Mouse (Mus musculus) erythroid progenitor cell, adult 5-6 weeks (primary cell): ENCODE measurements around the gene Nmur1. TPM values are rescaled to one million over a fixed set of nuclear protein-coding genes. Genes with fewer than 3 reads are reported as not detected.
"Not testable (repeated sequence)": the region's sequence is repeated elsewhere in the genome, so short reads cannot be mapped to it uniquely, and the experiment has no call there.

Experiments
- ATAC-seq: replicated peaks from 2 replicates; pipeline ENCODE4 v1.8.0; 2016; ENCODE audit warnings: moderate number of reproducible peaks, mild to moderate bottlenecking, moderate TSS enrichment, inconsistent platforms; ENCODE audit not compliant: poor library complexity, low FRiP score, severe bottlenecking
- total RNA-seq, 2 experiments: library from RNA; stranded (forward) in 1 of 2; stranded (reverse) in 1 of 2; fragments of 150-400 nt in 1 of 2; fragments of 186-747, 209-891 nt in 1 of 2; gene quantifications; 2 replicates each; pipeline versions ENCODE4 v1.2.3 to v1.2.4; 2015 to 2017; ENCODE audit warnings: low replicate concordance in 2 of 2

Nmur1 gene
- total RNA-seq, 2 experiments from 2014 or later, result not detected

DNA sequence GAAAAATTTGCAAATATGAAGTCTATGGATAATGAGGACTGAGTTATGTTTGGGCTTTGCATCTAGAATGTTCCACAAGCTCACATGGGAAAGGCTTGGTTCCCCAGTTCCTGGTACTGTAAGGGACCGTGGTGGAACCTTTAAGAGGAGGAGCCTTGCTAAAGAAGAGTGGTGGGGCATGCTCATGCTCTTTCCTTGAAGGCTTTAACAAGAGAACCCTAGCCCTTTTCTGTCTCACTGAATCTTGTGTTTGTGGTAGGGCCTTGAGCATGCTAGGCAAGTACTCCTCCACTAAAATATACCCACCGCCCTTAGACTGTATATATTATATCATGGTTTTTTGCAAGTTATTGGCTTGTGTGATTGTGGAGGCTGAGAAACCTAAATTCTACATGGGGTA lies 83.7 kb downstream of the Nmur1 start:
- ATAC-seq, result no peak

DNA sequence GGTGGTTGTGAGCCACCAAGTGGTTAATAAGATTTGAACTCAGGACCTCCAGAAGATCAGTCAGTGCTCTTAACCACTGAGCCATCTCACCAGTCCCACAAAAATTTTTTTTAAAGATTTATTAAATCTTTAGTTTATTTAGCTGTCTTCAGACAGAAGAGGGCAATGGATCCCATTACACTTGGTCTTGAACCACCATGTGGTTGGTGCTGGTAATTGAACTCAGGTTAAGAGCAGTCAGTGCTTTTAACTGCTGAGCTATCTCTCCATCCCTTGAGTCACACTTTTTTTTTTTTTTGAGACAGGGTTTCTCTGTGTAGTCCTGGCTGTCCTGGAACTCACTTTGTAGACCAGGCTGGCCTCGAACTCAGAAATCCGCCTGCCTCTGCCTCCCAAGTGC lies 84.9 kb downstream of the Nmur1 start:
- ATAC-seq, result not testable (repeated sequence)

- ATAC-seq, result peak; percentile 84
Measured at GRCm38 (mm10) chr1:86339156-86339812, 86.7 kb downstream of the Nmur1 start.

DNA sequence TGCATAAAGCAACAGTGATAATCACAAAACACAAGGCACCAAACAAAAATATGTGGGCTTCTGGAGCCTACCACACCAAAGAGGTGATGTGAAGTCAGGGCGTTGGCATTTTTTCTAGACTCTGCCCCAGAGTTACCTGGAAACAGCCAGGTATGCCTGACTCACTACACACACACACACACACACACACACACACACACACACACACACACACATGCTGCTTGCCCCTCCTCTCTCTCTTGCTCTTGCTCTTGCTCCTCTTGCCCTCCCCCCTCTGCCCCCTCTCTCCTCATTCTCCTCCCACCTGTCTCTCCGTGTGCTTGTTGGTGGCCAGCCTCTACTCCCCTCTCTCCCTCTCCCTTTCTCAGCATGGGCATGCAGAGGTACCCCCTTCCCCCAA lies 89.7 kb downstream of the Nmur1 start:
- ATAC-seq, result no peak

Other genes with a start within 250 kb of the Nmur1 start
- gene B3gnt7, start 123.4 kb downstream of the Nmur1 start, total RNA-seq (2015; ENCODE audit: low replicate concordance), result 1.4 TPM in 1 of 2 replicates, not detected in the other
- not detected in 2 replicates for gene B3gnt7, start 123.4 kb downstream of the Nmur1 start, total RNA-seq (2017; ENCODE audit: low replicate concordance)
- 148 and 176 TPM in 2 replicates for gene Ncl, start 66.8 kb downstream of the Nmur1 start, total RNA-seq (2015; ENCODE audit: low replicate concordance)
- 169 and 177 TPM in 2 replicates for gene Ncl, start 66.8 kb downstream of the Nmur1 start, total RNA-seq (2017; ENCODE audit: low replicate concordance)
- gene Tex44, start 101 bp upstream of the Nmur1 start, total RNA-seq (2015; ENCODE audit: low replicate concordance), result not detected in 2 replicates
- gene Tex44, start 101 bp upstream of the Nmur1 start, total RNA-seq (2017; ENCODE audit: low replicate concordance), result not detected in 2 replicates
- gene Ptma, start 100.5 kb upstream of the Nmur1 start, total RNA-seq (2015; ENCODE audit: low replicate concordance), result 1,278 and 1,332 TPM in 2 replicates
- 1,012 and 1,167 TPM in 2 replicates for gene Ptma, start 100.5 kb upstream of the Nmur1 start, total RNA-seq (2017; ENCODE audit: low replicate concordance)
- gene Pde6d, start 156.4 kb upstream of the Nmur1 start, total RNA-seq (2015; ENCODE audit: low replicate concordance), result 23.4 and 26.8 TPM in 2 replicates
- gene Pde6d, start 156.4 kb upstream of the Nmur1 start, total RNA-seq (2017; ENCODE audit: low replicate concordance), result 4.3 and 13.6 TPM in 2 replicates
- 1.7 and 10.5 TPM in 2 replicates for gene Cops7b, start 156.7 kb upstream of the Nmur1 start, total RNA-seq (2015; ENCODE audit: low replicate concordance)
- 4.9 and 5.5 TPM in 2 replicates for gene Cops7b, start 156.7 kb upstream of the Nmur1 start, total RNA-seq (2017; ENCODE audit: low replicate concordance)
- gene Nppc, start 244.3 kb upstream of the Nmur1 start, total RNA-seq (2015; ENCODE audit: low replicate concordance), result not detected in 2 replicates
- not detected in 2 replicates for gene Nppc, start 244.3 kb upstream of the Nmur1 start, total RNA-seq (2017; ENCODE audit: low replicate concordance)